Mouse (Mus musculus) liver, embryonic 14.5 days (tissue): Measurements from ENCODE around the gene Mcmbp. TPM values are rescaled to one million over a fixed set of nuclear protein-coding genes. Genes with fewer than 3 reads are reported as not detected.

Experiments
- ATAC-seq: fragments of 200-750 bp; cut with Nextera tagmentation; 2 replicates; pipeline ENCODE4 v1.8.0; 2017; ENCODE audit warnings: moderate number of reproducible peaks, mild to moderate bottlenecking, moderate library complexity; ENCODE audit not compliant: insufficient read depth
- DNase-seq, 3 experiments: peaks; one replicate each; pipeline ENCODE4 v3.0.0-alpha.2; 2012 to 2013; ENCODE audit warnings: low read depth in 3 of 3, low spot score in 3 of 3
- H3K27ac ChIP-seq: fragments of 300-500 bp; sonication (generic); 2 replicates; pipeline ENCODE4 v1.5.1; 2014; ENCODE audit warnings: moderate library complexity, mild to moderate bottlenecking, control low read depth, inconsistent platforms
- H3K27me3 ChIP-seq: fragments of 300-500 bp; sonication (generic); 2 replicates; pipeline ENCODE4 v1.6.1; 2014; ENCODE audit warnings: mild to moderate bottlenecking, low read length, moderate library complexity; ENCODE audit not compliant: control insufficient read depth, insufficient read depth
- H3K36me3 ChIP-seq: fragments of 300-500 bp; sonication (generic); replicated peaks from 2 replicates; pipeline ENCODE4 v1.6.1; 2014; ENCODE audit warnings: low read depth; ENCODE audit not compliant: control insufficient read depth, insufficient read depth
- H3K4me1 ChIP-seq, 2 experiments: fragments of 200-500 bp in 1 of 2; fragments of 300-500 bp in 1 of 2; sonication (generic) in 1 of 2; replicated peaks; 2 replicates each; pipeline ENCODE4 v1.6.1; 2012 to 2014; ENCODE audit warnings: antibody characterized with exemption in 1 of 2, inconsistent platforms in 1 of 2, low read length in 1 of 2; ENCODE audit not compliant: control insufficient read depth in 2 of 2, insufficient read depth in 2 of 2
- H3K4me2 ChIP-seq: fragments of 300-500 bp; sonication (generic); 2 replicates; pipeline ENCODE4 v1.6.1; 2014; ENCODE audit warnings: low read depth, mild to moderate bottlenecking, control low read depth, moderate library complexity
- H3K4me3 ChIP-seq, 2 experiments: fragments of 200-500 bp in 1 of 2; fragments of 300-500 bp in 1 of 2; sonication (generic) in 1 of 2; 2 replicates each; pipeline ENCODE4 v1.5.1; 2012 to 2014; ENCODE audit warnings: low read depth in 2 of 2, low read length in 2 of 2, mild to moderate bottlenecking in 2 of 2, control low read depth in 1 of 2, inconsistent platforms in 1 of 2, moderate library complexity in 1 of 2; ENCODE audit not compliant: insufficient read depth in 1 of 2
- H3K9ac ChIP-seq: fragments of 300-500 bp; sonication (generic); replicated peaks from 2 replicates; pipeline ENCODE4 v1.6.1; 2014; ENCODE audit warnings: mild to moderate bottlenecking, control low read depth, moderate library complexity
- H3K9me3 ChIP-seq: fragments of 300-500 bp; sonication (generic); 2 replicates; pipeline ENCODE4 v1.6.1; 2016; ENCODE audit warnings: low read length, mixed read lengths; ENCODE audit not compliant: control insufficient read depth
- CTCF ChIP-seq: IDR thresholded peaks from 2 replicates; pipeline ENCODE4 v1.5.1; 2016; ENCODE audit warnings: antibody characterized with exemption, low read depth, control low read depth
- EP300 ChIP-seq: IDR thresholded peaks from 2 replicates; pipeline ENCODE4 v1.6.1; 2016; ENCODE audit warnings: antibody characterized with exemption, low read depth
- WGBS: fragments of 180-500 bp; shearing (Covaris S2); extraction: QIAGEN DNeasy Blood & Tissue Kit; methylation state at CpG from one replicate; pipeline ENCODE4 v1.1.7; 2014; ENCODE audit not compliant: insufficient replicate concordance; 5-methylcytosine and 5-hydroxymethylcytosine counted together
- polyA plus RNA-seq, 2 experiments: library from polyadenylated mRNA; depleted of rRNA in 1 of 2; stranded (reverse) in 1 of 2; unstranded in 1 of 2; fragments of >200 nt; fragmentation: Nextera tagmentation in 1 of 2; extraction: Ambion mirVana in 1 of 2; gene quantifications; 2 replicates each; pipeline versions ENCODE4 v1.2.1 to v1.2.3; 2012 to 2014

Gene Mcmbp
- polyA plus RNA-seq (2012; rRNA removed) (9.0 and 12.6 TPM in 2 replicates), polyA plus RNA-seq (2014; fragmentation: Nextera tagmentation; extraction: Ambion mirVana) (22.0 and 22.1 TPM in 2 replicates)

DNA sequence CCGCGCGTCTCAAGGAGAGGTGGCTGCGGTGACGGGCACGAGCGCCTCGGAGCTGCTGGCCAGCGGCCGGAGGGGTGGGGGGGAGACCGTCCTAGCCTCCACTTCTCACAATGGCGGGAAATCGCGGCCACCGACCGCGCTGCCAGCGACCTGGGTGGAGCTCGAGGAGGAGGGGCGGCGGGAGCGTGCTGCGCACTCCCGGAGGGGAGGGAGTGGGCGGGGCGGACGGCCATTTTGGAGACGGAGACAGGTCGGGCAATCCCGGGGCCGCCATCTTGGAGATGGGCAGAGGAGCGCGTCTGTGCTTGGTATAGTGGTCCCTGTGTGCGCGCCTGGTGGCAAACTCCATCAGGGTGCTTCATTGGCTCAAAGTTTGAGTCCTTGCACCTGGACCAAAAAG, at the start of gene Mcmbp:
TSS of gene Mcmbp (minus strand) at position 162 of the 400 bp plus-strand sequence.
- ATAC-seq (peak; percentile 80), DNase-seq (peak; percentile 88 to 89 (median 88))
- Histone ChIP-seq H3K4me1 (peaks cover 26 to 28% of the 10 kb centered on the region in 2 experiments), H3K36me3 (no peaks in the 10 kb centered on the region), H3K4me2 (peak within 1 kb of the TSS; percentile 72), H3K27me3 (no peaks in the 10 kb centered on the region), H3K9me3 (no peaks in the 10 kb centered on the region), H3K9ac (peak within 1 kb of the TSS; percentile 83), H3K27ac (peak within 1 kb of the TSS; percentile 5; the same call in 1 of the 2 replicates), H3K4me3 (peak within 1 kb of the TSS; percentile 85 to 96)
- TF ChIP-seq CTCF (0 out of 2 replicates have a peak, but pooled peaks have one; percentile 16), EP300 (no peak)
- under 1% methylated on average over 33 of the region's 35 CpGs for WGBS

DNA sequence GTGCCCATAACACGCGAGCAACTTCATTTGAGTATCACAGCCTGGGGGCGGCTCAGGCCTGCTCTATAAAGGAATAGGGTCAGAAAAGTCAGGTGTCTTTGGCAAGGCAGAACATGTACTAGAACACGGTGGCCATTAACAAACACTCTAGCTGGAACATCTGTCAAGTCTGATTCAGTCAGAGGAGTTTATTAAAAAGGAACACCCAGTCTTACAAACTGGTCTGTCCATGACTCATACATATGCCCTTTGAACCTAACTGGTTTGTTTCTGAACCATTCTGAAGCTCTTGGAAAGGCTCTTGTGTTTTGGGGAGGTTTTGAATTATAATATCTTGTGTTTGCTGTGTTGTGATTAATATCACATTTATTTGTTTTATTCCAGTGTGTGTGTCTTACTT, 49.8 kb upstream of the Mcmbp start:
- DNase-seq (no peak), ATAC-seq (no peak)
- H3K4me3 ChIP-seq = no peak overlapping the region
- no peak overlapping the region for H3K4me2 ChIP-seq
- no peaks in the 10 kb centered on the region for H3K4me1 ChIP-seq
- H3K27me3 ChIP-seq = no peaks in the 10 kb centered on the region
- no peak overlapping the region for H3K9ac ChIP-seq
- no peak overlapping the region for H3K27ac ChIP-seq
- 77% methylated on average over 4 of the region's 4 CpGs for WGBS
- H3K36me3 ChIP-seq = no peaks in the 10 kb centered on the region
- no peaks in the 10 kb centered on the region for H3K9me3 ChIP-seq
- no peak for TF ChIP-seq EP300
- TF ChIP-seq CTCF = no peak

DNA sequence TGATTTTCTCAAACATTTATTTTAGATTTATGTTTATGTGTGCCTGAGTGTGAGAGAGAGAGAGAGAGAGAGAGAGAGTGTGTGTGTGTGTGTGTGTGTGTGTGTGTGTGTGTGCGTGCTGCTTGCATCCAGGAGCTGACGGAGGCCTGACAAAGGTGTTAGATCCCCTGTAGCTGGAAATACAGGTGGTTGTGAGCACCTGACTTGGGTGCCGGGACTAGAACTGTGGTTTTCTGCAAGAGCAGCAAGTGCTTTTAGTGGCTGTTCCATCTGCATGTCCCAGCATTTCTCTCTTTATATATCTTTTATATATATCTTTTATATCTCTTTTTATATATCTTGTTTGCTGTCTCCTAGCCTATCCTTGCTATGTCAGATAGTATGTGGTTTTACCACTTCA, 41.6 kb upstream of the Mcmbp start:
- ATAC-seq (no peak), DNase-seq (no peak)
- Histone ChIP-seq H3K27ac (no peak overlapping the region), H3K4me1 (no peaks in the 10 kb centered on the region), H3K27me3 (no peaks in the 10 kb centered on the region), H3K4me3 (no peak overlapping the region), H3K9me3 (no peaks in the 10 kb centered on the region), H3K4me2 (no peak overlapping the region), H3K36me3 (peaks cover 52% of the 10 kb centered on the region), H3K9ac (no peak overlapping the region)
- 93% methylated on average over 3 of the region's 3 CpGs for WGBS
- TF ChIP-seq CTCF (no peak), EP300 (no peak)

DNA sequence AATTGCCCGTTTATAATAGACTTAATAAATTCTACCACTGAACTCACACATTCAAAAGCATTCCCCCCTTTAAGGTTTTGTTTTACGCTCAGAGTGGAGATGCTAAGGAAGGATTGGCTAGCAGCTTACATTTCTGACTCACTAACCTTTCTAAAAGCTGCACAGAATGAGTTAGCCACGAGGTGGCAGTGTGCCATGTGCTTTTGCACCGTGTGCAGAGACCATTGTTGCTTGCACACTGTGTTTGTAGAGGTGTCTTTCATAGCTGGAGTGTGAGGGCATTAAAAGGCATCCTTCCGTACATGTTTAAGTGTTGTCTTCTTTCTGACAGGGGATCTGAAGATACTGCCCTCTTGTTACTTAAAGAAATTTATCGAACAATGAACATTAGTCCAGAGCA, 39.0 kb upstream of the Mcmbp start:
- WGBS = 50% methylated on average over 6 of the region's 6 CpGs
- Histone ChIP-seq H3K4me2 (no peak overlapping the region), H3K4me1 (no peaks in the 10 kb centered on the region), H3K27ac (no peak overlapping the region), H3K9ac (no peak overlapping the region), H3K27me3 (no peaks in the 10 kb centered on the region), H3K9me3 (no peaks in the 10 kb centered on the region), H3K4me3 (no peak overlapping the region), H3K36me3 (peaks cover 70% of the 10 kb centered on the region)
- 0 out of 2 replicates have a peak, but pooled peaks have one; percentile 8 for ATAC-seq
- TF ChIP-seq CTCF = peak; percentile 78
- no peak for TF ChIP-seq EP300
- DNase-seq = peak in 2 of 3 experiments; percentile 12 to 22

DNA sequence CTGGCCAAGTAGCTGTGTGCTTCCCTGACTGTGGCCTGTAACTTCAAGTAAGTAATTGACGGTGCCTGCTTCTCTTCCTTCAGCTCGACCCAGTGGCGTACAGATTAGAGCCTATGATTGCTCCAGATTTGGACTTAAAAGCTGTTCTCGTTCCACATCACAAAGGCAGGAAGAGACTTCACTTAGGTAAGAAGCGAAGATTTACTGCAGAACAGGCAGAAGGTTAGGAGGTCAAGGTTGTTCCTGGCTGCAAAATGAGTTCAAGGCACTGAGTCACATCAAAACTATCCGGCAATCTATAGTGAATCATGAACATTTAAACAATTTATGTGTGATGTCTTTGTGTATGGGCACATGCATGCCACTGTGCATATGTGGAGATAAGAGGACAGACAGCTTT, 36.9 kb upstream of the Mcmbp start:
- TF ChIP-seq EP300 = no peak
- TF ChIP-seq CTCF = no peak
- no peak for DNase-seq
- no peaks in the 10 kb centered on the region for H3K4me1 ChIP-seq
- H3K4me3 ChIP-seq = no peak overlapping the region
- 77% methylated on average over 6 of the region's 6 CpGs for WGBS
- H3K27ac ChIP-seq = no peak overlapping the region
- H3K4me2 ChIP-seq = no peak overlapping the region
- H3K9me3 ChIP-seq = no peaks in the 10 kb centered on the region
- H3K27me3 ChIP-seq = no peaks in the 10 kb centered on the region
- peaks cover 79% of the 10 kb centered on the region for H3K36me3 ChIP-seq
- no peak for ATAC-seq
- H3K9ac ChIP-seq = no peak overlapping the region
